Mouse (Mus musculus) embryo, embryonic 9.5 days (tissue): Measurements from ENCODE around the gene Hdac5.

ENCODE experiments used
- DNase-seq: peaks from one replicate; pipeline ENCODE4 v3.0.0-alpha.2; 2017; ENCODE audit errors: extremely low spot score

Hdac5 gene

GRCm38 (mm10) chr11:102240636-102241035, 10.7 kb upstream of the Hdac5 start:
- no peak for DNase-seq

DNA sequence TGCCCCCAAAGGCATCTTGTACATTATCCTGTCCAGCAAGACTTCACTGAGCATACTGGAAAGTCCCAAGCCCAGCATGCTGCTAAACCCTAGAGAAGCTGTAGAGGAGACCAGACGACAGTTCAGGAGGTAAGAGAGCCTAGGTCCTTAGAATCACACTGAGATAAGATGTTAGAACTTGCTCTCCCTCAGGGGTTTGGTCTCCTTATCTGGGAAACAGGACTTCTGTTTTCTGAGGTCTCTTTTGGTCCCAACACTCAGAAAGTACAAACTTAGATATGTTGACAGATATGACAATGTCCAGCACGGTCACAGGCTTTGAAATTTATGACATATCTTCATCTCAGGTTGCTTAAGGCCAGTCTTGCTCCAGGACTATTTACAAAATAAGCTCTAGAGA, 6.1 kb upstream of the Hdac5 start:
- no peak for DNase-seq

GRCm38 (mm10) chr11:102229331-102229953, 524 bp downstream of the Hdac5 start:
- no peak for DNase-seq

- DNase-seq: no peak
Measured at GRCm38 (mm10) chr11:102228646-102229268, 1.2 kb downstream of the Hdac5 start.

GRCm38 (mm10) chr11:102228191-102228545, 1.8 kb downstream of the Hdac5 start:
- DNase-seq: no peak

- no peak for DNase-seq
Measured at GRCm38 (mm10) chr11:102227270-102228190, 2.4 kb downstream of the Hdac5 start.

DNA sequence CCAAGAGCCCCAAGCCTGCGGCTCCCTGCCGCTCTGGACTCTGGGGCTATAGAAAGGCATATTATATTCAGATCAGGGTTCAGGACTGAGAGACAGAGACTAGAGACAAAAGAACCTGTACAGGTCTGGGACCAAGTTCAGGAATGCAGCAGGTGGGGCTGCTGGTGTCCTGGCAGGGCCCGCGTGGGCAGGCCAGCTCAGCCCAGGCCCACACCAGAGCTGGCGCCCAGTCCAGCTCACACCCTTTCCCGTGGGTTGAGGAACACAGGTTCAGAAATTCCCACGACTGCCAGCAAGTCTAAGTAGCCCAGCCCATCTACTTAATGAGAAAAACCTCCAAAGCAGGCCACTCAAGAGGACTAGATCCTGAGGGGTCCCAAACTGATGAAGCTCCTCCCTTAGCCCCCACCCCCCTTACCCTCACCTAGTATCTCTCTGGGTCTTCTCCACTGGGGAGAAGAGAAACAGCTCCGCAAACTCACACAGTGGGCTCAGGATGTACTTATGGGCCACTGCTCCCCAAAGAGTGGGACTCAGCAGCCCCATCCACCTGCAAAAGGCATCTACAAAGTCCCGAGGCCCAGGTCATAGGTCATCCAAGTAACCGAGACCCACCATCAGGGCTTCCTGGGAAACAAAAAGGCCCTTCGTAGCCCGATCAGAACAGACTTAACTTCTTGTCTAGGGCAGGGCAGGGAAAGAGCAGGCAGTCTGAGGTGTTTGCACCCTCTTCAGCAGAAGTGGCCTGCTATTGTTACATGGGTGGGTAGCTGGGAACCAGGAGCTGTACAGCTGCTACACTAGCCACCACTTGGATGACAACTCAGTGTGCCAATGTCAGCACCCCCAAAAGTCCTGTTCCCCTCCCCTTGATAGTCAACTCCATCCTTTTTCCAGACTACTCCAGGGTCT, 3.6 kb downstream of the Hdac5 start:
- DNase-seq: no peak

DNA sequence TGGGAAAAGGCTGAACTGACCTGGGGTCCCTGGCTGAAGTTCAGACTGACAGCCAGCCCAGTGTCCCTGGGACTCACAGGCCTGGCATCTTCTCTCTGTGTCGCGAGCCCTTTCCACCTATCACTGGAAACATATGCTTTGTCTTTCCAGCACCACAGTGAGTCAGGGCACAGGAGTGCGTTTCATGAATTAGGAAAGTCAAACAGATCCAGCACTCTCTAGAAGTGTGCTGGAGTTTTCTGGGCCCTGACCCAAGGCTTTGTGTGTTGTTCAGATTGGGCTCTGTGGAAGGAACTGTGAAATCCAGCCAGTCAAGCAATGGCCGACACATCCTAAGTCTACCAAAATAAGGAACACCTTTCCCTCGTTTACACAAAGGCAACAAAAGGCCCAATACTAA, 4.7 kb downstream of the Hdac5 start:
- no peak for DNase-seq

- no peak for DNase-seq
Measured at GRCm38 (mm10) chr11:102224686-102225085, 5.3 kb downstream of the Hdac5 start.

GRCm38 (mm10) chr11:102223166-102223565, 6.8 kb downstream of the Hdac5 start:
- peak; percentile 75 for DNase-seq

- no peak for DNase-seq
Measured at GRCm38 (mm10) chr11:102221954-102222351, 8.0 kb downstream of the Hdac5 start.

DNA sequence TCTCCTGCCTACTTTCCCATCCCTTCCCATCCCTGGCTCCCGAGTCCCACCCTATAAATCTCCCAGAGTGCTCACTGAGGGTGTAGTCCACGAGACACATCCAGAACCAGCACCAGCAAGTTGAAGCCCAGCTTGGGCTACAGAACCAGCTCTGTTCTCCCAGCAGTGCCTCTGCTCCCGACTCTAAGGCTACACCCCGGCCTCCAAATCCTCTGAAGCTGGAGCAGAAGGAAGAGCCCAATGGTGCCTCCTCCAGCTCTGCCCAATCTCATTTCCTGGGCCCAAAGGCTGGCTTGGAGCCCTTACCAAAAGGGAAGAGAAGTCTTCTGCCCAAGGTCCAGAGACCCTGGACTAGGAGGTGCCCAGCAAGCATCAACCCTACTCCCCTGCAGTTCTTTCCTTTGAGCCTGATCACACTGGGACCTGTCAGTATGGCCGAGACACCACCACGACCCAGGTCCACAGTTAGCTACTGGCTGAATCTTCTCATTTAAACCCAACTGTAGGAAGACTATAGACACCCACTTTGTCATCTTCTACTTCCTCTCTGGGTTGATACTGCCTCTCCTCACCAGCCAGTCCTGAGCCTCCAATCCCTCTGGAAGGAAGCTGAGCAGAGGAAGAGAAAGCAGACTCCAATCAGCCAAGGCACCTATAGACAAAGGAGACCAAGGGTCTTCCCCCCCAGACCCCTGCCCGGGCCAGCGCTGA, 8.6 kb downstream of the Hdac5 start:
- no peak for DNase-seq

DNA sequence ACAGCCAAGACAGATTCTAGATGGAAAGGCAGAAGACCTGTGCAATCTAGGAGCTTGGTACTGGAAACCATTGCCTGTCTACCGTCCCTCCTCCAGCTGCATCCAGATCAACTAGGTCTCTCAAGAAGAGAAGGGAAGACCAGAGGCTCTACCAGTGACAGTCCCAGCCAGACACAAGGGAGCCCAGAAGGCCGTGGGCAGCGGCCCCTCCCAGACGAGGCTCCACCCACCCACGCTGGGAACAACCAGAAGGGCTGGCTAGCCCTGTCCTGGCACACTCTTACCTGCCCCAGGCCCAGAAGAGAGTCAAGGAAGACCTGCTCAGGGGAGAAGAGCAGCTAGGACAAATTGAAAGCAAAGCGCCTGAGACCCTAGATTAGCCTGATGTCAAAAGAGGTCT, 9.5 kb downstream of the Hdac5 start:
- DNase-seq: no peak

- DNase-seq: no peak
Measured at GRCm38 (mm10) chr11:102219994-102220346, 10.0 kb downstream of the Hdac5 start.

- no peak for DNase-seq
Measured at GRCm38 (mm10) chr11:102219247-102219993, 10.5 kb downstream of the Hdac5 start.

DNA sequence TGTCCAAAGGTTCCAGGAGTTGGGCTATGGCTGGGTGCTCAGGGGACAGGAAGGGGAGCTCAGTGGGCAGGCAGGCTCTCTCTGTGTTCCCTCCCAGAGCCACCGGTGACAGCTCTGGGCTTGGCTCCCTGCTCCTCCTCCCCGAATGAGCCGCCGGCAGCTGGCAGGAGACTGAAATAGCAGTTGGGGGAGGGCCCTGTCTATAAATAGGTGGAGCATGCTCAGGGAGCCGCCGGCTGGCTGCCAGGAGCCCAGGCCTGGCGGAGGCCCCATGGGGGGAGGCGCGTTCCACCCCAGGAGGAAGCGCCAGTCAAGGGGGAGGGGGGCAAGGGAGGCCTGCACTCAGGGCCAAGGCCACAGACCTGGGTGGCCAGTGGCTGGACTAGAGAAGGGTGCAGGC, 11.2 kb downstream of the Hdac5 start:
- DNase-seq: peak; percentile 82

- no peak for DNase-seq
Measured at GRCm38 (mm10) chr11:102217876-102218430, 12.0 kb downstream of the Hdac5 start.

DNA sequence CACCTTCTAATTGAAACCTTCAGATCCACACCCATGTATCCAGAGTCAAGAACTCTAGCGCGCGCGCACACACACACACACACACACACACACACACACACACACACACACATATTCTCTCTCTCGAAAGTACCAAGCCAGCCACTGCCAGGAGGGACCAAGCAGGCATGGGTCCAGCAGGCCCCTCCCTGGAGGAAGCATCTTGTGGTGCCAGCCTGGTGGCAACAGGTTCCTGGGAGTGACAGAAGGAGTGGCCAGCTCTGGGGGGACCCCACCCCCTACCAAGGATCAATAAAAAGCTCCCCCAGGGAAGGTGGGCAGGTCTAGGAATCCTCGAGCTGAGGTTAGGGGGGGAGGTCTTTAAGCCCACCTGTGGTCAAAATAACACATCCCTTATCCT, 12.6 kb downstream of the Hdac5 start:
- DNase-seq: no peak

DNA sequence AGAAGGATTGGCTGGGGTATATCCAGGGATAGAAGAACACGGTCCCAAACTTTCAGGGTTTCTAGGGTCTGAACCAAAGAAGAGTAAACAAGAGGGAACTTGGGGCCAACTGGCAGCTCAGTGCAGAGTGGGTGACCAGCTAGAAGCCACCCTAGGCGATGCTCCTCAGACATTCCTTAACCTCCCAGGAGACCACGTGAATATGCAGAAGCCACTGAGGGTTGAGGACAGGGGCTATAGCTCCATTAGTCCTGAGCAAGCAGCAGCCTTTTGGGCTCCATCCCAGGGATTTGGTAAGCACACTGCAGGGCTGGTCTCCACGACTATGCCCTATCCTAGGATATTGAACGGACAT, 13.1 kb downstream of the Hdac5 start:
- DNase-seq: no peak
